Mouse (Mus musculus) heart, embryonic 13.5 days (tissue): ENCODE measurements around the gene Pkmyt1. TPM values are rescaled to one million over a fixed set of nuclear protein-coding genes. Genes with fewer than 3 reads are reported as not detected.

ENCODE experiments used
- ATAC-seq: fragments of 200-750 bp; cut with Nextera tagmentation; 2 replicates; pipeline ENCODE4 v1.8.0; 2017; ENCODE audit warnings: moderate TSS enrichment; ENCODE audit not compliant: insufficient number of reproducible peaks, low FRiP score, low TSS enrichment; ENCODE audit errors: extremely low read depth
- H3K27ac ChIP-seq: fragments of 300-500 bp; sonication (generic); replicated peaks from 2 replicates; pipeline ENCODE4 v1.5.1; 2015; ENCODE audit warnings: moderate library complexity, mild to moderate bottlenecking, inconsistent platforms
- H3K27me3 ChIP-seq: fragments of 300-500 bp; sonication (generic); replicated peaks from 2 replicates; pipeline ENCODE4 v1.6.1; 2015; ENCODE audit warnings: mild to moderate bottlenecking, inconsistent platforms
- H3K36me3 ChIP-seq: fragments of 300-500 bp; sonication (generic); 2 replicates; pipeline ENCODE4 v1.6.1; 2015; ENCODE audit warnings: mild to moderate bottlenecking, inconsistent platforms
- H3K4me1 ChIP-seq: fragments of 300-500 bp; sonication (generic); 2 replicates; pipeline ENCODE4 v1.6.1; 2015; ENCODE audit warnings: inconsistent platforms
- H3K4me2 ChIP-seq: fragments of 300-500 bp; sonication (generic); 2 replicates; pipeline ENCODE4 v1.6.1; 2015; ENCODE audit warnings: inconsistent platforms, mild to moderate bottlenecking, moderate library complexity
- H3K4me3 ChIP-seq: fragments of 300-500 bp; sonication (generic); 2 replicates; pipeline ENCODE4 v1.5.1; 2015; ENCODE audit warnings: moderate library complexity, mild to moderate bottlenecking, inconsistent platforms
- H3K9ac ChIP-seq: fragments of 300-500 bp; sonication (generic); 2 replicates; pipeline ENCODE4 v1.6.1; 2015; ENCODE audit warnings: inconsistent platforms, mild to moderate bottlenecking, moderate library complexity
- H3K9me3 ChIP-seq: fragments of 300-500 bp; sonication (generic); 2 replicates; pipeline ENCODE4 v1.6.1; 2016; ENCODE audit warnings: inconsistent platforms
- WGBS: fragments of 180-500 bp; shearing (Covaris S2); methylation state at CpG from one replicate; pipeline ENCODE4 v1.1.7; 2015; ENCODE audit warnings: mixed read lengths; 5-methylcytosine and 5-hydroxymethylcytosine counted together
- polyA plus RNA-seq: library from polyadenylated mRNA; unstranded; fragments of >200 nt; fragmentation: Nextera tagmentation; extraction: Ambion mirVana; gene quantifications from 2 replicates; pipeline ENCODE4 v1.2.1, GENCODE M21; 2015

Pkmyt1 gene
- polyA plus RNA-seq, 1 experiment from 2014 or later: 31.0 TPM

DNA sequence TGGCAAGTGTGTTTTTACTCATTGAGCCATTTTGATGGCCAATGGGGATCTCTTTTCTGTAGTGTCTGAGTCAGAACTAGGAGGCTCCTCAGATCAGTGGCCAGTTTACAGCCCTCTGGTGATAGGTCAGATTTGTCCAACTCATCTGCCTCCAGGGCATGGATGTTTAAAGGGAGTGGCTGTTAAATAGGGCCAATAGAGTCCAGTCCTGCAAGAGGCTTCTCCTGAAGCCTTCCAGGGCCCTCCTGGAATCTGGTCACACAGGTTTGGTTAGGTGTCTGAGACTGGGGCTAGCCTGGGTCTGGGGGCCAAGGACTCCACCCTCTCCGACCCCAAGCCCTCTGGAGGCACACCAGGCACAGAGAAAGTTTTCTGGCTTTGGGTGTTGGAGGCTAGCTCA, 31.6 kb upstream of the Pkmyt1 start:
- 60% methylated on average over 1 of the region's 1 CpGs for WGBS
- Histone ChIP-seq H3K9me3 (no peaks in the 10 kb centered on the region), H3K27me3 (peaks cover 65% of the 10 kb centered on the region), H3K4me2 (no peak overlapping the region), H3K4me1 (peaks cover 6% of the 10 kb centered on the region), H3K4me3 (no peak overlapping the region), H3K27ac (no peak overlapping the region), H3K9ac (no peak overlapping the region), H3K36me3 (no peaks in the 10 kb centered on the region)
- no peak for ATAC-seq

DNA sequence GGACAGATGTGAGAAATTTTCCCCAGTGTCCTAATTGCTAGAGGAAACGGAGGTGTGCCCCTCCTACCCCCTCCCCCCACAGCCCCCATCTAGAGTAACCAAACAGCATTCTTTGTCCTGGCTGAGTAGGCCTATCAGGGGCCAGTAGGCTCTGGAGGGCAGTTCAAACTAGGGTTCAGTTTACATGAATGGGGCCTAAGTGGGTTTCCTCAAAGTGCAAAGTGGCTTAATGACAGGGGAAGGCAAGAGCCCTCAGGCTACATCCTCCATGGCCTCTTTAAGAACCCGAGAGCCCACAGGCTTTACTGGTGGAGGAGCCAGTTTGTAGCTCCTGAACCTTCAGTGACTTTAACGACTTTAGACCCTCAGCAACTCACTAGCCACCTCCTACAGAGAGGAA, 30.3 kb upstream of the Pkmyt1 start:
- H3K27me3 ChIP-seq: peaks cover 78% of the 10 kb centered on the region
- H3K4me2 ChIP-seq: no peak overlapping the region
- H3K4me1 ChIP-seq: peaks cover 10% of the 10 kb centered on the region
- no peak for ATAC-seq
- no peaks in the 10 kb centered on the region for H3K36me3 ChIP-seq
- WGBS: 22% methylated on average over 3 of the region's 3 CpGs
- H3K9me3 ChIP-seq: no peaks in the 10 kb centered on the region
- no peak overlapping the region for H3K4me3 ChIP-seq
- no peak overlapping the region for H3K27ac ChIP-seq
- no peak overlapping the region for H3K9ac ChIP-seq

DNA sequence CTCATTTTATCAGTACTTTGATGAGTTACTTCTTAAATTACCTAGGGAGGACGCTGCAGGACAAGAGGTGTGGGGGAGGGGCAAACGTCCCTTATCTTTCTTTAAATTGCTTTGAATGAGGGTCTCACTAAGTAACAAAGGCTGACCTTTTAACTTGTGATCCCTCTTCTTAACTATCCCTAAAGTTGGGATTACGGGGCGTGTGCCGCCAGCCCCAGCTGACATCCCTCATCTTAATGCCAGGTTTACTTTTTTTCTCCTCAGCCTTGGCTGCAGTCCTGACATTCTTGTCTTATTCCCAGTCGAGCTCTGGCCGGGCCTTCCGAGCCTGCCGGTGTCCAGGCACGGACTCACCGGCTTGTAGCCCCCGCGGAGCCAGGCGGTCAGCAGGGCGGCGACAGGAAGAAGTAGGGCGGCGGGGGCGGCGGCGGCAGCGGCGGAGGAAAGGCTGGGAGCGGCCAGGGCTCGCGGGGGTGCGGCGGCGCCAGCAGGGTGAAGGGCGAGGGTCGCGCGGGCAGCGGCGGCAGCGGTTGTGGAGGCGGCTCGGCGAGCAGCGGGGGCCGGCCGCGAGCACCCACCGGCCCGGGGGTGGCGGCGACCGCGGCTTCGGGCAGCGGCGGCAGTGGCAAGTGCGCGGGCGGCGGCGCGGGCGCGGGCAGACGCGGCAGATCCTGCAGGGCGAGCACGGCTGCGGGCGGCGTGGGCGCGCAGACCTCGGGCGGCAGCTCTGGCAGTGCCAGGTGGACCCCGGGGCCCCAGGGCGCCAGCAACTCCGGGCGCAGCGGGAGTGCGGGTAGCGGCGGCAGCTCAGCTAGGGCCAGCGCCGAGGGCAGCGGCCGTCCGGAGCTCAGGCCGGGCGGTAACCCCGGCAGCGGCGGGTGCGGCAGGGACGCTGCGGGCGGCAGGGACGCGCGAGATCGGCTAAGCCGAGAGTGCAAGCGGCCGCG, 26.7 kb upstream of the Pkmyt1 start:
- peak overlapping the region; percentile 76 for H3K4me3 ChIP-seq

DNA sequence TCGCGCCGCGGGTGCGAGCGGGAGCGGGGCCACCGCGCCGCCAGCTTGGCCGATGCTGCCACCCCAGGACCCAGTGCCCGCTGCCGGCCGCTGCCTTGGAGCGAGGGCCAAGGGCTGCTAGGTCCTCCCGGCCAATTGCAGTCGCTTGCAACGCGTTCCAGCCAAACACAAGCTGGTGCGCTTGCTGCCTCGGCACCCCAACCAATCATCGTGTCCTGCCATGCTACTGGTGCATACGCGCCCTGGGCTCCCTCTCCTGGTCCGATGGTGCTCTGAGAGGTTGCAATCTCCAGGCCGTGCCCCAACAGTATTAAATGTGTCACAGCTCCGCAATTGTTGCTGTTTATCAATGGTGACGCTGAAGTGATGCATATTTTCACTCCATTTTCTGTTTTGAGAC, 26.1 kb upstream of the Pkmyt1 start:
- peaks cover 10% of the 10 kb centered on the region for H3K4me1 ChIP-seq
- peaks cover 88% of the 10 kb centered on the region for H3K27me3 ChIP-seq
- no peak overlapping the region for H3K27ac ChIP-seq
- peak; percentile 86 for ATAC-seq
- WGBS: under 1% methylated on average over 28 of the region's 28 CpGs
- H3K4me3 ChIP-seq: peak overlapping the region; percentile 76
- H3K9ac ChIP-seq: peak overlapping the region; percentile 81
- peak overlapping the region; percentile 100 for H3K4me2 ChIP-seq
- no peaks in the 10 kb centered on the region for H3K9me3 ChIP-seq
- H3K36me3 ChIP-seq: no peaks in the 10 kb centered on the region

More for the DNA sequence above, 26.7 kb upstream of the Pkmyt1 start:
- Histone ChIP-seq H3K27ac (no peak overlapping the region), H3K4me2 (peak overlapping the region; percentile 100), H3K27me3 (peaks cover 89% of the 10 kb centered on the region), H3K4me1 (peaks cover 10% of the 10 kb centered on the region), H3K9ac (peak overlapping the region; percentile 81), H3K36me3 (no peaks in the 10 kb centered on the region), H3K9me3 (no peaks in the 10 kb centered on the region)
- under 1% methylated on average over 85 of the region's 101 CpGs for WGBS
- ATAC-seq: no peak

DNA sequence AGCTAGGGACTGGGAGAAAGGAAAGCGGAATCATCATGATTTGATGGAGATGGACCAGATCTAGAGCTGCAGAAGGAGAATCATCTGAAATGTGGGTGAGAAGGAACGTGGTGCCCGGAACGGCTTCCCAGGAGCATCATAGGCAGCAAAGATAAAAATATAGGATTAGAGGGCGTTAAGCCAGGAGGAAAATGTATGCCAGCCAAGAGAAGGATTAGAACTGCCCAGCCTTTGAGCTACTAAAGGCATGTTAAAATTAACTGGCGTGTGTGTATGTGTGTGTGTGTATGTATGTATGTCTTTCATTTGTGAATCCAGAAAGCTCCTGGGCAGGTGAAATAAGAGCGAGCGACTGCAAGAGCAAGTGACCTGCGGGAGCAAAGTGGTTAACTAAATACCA, 22.8 kb upstream of the Pkmyt1 start:
- 73% methylated on average over 9 of the region's 9 CpGs for WGBS
- Histone ChIP-seq H3K27ac (no peak overlapping the region), H3K4me3 (no peak overlapping the region), H3K36me3 (no peaks in the 10 kb centered on the region), H3K9ac (no peak overlapping the region), H3K4me1 (peaks cover 10% of the 10 kb centered on the region), H3K27me3 (peaks cover 85% of the 10 kb centered on the region), H3K9me3 (no peaks in the 10 kb centered on the region), H3K4me2 (no peak overlapping the region)
- no peak for ATAC-seq

DNA sequence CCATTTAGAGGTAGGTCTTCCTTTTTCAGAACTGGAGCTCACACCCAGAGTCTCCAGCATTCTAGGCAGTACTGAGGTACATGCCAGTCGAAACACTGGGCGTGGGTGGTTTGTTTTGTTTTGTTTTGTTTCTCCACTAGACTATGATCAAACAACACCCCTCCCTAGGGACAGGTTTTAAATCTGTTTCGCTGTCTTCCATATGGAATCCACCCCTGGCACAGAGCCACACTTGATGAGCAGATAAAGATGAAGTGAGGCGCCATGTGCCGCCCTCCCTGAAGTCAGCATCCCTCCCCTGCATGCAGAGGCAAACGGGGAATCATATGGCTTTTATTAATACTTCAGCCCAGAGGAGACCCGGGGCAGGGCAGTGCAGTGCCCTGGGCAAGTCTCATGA, 21.4 kb upstream of the Pkmyt1 start:
- WGBS: 49% methylated on average over 7 of the region's 7 CpGs

DNA sequence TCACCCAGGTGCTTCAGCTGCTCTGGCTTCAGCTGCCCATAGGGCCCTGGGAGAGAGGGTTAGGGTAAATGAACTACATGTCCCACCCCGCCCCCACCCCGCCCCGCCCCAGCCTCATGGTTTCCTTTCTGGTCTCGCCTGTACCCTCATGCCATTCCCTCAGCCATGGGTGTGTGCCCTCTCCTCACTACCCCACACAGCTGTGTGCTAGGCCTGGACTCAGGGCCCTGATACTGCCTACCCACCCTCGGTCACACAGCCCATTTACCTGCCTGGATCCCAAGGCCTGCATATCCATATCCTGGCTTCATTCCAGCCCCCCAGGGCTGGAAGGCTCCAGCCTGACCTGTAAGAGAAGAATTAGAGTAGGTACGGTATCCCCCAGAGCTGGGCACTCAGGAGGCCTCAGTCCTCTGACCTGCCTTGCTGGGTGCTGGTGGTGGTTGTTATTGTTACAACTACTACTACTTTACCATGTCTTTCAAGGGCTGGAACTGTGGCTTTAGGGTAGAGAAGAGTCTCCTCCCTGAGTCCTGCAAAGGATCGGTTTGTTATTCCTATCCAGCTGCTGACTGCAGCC, 20.5 kb upstream of the Pkmyt1 start:
- Histone ChIP-seq H3K27me3 (peaks cover 77% of the 10 kb centered on the region), H3K4me2 (no peak overlapping the region), H3K27ac (no peak overlapping the region), H3K9ac (no peak overlapping the region), H3K4me3 (no peak overlapping the region), H3K9me3 (no peaks in the 10 kb centered on the region), H3K36me3 (no peaks in the 10 kb centered on the region), H3K4me1 (no peaks in the 10 kb centered on the region)
- 57% methylated on average over 7 of the region's 7 CpGs for WGBS
- ATAC-seq: no peak

More for the DNA sequence above, 21.4 kb upstream of the Pkmyt1 start:
- Histone ChIP-seq H3K4me3 (no peak overlapping the region), H3K4me1 (0 out of 2 replicates have a peak, but pooled peaks cover 2% of the 10 kb centered on the region), H3K4me2 (no peak overlapping the region), H3K36me3 (no peaks in the 10 kb centered on the region), H3K27ac (no peak overlapping the region), H3K27me3 (peaks cover 77% of the 10 kb centered on the region), H3K9ac (no peak overlapping the region), H3K9me3 (no peaks in the 10 kb centered on the region)
- ATAC-seq: no peak

DNA sequence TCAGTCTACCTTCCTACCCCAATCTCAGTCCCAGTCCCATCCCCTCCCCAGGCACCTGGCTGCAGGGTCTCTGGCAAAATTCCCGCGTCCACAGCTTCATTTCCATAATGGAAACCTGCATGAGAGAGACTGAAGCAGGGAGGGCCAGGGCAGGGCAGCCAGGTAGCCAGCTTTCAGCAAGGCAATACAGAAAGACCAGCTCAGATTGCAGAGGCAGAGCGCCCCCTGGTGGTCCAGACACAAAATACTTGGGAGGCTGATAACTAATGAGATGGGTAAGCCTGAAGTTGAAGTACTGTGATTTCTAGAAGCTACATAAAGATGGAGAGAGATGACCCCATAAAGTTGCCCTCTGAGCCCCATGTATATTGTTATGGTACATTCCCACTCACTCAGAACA, 19.9 kb upstream of the Pkmyt1 start:
- Histone ChIP-seq H3K4me1 (no peaks in the 10 kb centered on the region), H3K36me3 (no peaks in the 10 kb centered on the region), H3K4me2 (no peak overlapping the region), H3K27ac (no peak overlapping the region), H3K9ac (no peak overlapping the region), H3K27me3 (peaks cover 75% of the 10 kb centered on the region), H3K4me3 (no peak overlapping the region), H3K9me3 (no peaks in the 10 kb centered on the region)
- no peak for ATAC-seq
- 0% methylated on average over 3 of the region's 3 CpGs for WGBS

DNA sequence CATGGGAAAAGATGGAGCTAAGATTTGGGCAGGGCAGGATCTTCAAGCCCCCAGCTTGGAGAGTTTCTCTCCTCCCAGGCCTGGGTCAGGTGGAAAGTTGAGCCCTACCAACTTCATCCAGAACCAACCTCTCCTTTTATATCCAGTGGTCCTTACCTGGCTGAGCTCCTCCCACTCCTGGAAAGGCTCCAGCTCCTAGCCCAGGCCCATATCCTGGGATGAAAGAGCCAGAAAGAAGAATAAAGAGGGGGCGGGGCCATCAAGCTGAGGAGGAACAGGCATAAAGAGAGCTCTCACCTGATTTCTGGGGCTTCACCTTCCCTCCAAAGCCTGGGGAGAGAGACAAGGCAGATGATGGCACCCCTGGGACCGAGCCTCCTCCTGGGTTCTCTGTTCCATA, 9.1 kb upstream of the Pkmyt1 start:
- ATAC-seq: no peak
- WGBS: 50% methylated on average over 2 of the region's 2 CpGs
- no peaks in the 10 kb centered on the region for H3K36me3 ChIP-seq
- H3K9me3 ChIP-seq: no peaks in the 10 kb centered on the region
- no peaks in the 10 kb centered on the region for H3K4me1 ChIP-seq
- no peak overlapping the region for H3K4me3 ChIP-seq
- H3K27me3 ChIP-seq: peaks cover 42% of the 10 kb centered on the region
- no peak overlapping the region for H3K4me2 ChIP-seq
- H3K27ac ChIP-seq: no peak overlapping the region
- H3K9ac ChIP-seq: no peak overlapping the region

DNA sequence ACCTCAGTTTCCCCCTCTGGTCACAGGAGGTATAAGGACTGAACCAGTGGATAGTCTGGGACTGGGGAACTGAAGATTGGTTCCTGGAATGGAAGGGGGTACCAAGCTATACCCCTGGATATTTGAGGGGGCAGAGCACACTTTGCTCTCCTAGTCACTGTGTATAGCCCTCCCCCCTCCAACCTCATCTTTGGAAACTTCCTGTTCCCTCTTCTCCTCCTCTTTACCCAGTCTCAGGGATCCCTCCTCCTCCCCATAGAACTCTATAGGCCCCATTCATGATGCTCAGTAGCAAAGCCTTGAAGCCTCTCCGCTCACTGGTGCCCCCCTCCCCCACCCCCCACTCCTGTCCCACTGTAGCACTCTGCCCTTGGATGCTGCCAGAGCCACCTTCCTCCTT, 6.7 kb upstream of the Pkmyt1 start:
- Histone ChIP-seq H3K9me3 (no peaks in the 10 kb centered on the region), H3K36me3 (no peaks in the 10 kb centered on the region), H3K27me3 (peaks cover 27% of the 10 kb centered on the region), H3K9ac (no peak overlapping the region), H3K27ac (no peak overlapping the region), H3K4me1 (no peaks in the 10 kb centered on the region), H3K4me3 (no peak overlapping the region), H3K4me2 (no peak overlapping the region)
- ATAC-seq: no peak
- 23% methylated on average over 1 of the region's 1 CpGs for WGBS

DNA sequence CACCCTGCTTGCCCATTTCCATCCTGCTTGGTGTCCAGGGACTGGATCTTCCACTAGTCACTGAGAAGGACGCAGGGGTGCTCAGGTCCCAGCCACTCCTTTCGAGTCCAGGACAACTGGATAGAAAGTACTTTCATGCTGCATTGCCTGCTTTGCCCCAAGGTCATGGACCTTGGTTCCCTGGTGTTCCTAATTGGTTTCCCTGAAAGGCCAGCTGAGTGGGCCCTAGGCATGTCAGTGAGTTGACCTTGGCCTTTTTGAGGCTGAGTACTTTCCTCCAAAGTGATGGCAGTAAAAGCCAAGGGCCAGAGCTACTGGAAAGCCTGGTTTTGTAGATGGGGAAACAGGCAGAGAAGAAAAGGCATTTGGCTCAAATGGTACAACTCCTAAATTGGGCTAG, 4.2 kb upstream of the Pkmyt1 start:
- Histone ChIP-seq H3K4me1 (peaks cover 7% of the 10 kb centered on the region), H3K9me3 (no peaks in the 10 kb centered on the region), H3K27ac (no peak overlapping the region), H3K9ac (no peak overlapping the region), H3K4me2 (no peak overlapping the region), H3K4me3 (no peak overlapping the region), H3K36me3 (no peaks in the 10 kb centered on the region), H3K27me3 (peaks cover 24% of the 10 kb centered on the region)
- 83% methylated on average over 2 of the region's 2 CpGs for WGBS
- no peak for ATAC-seq
